Mouse (Mus musculus) myocyte (in vitro differentiated cells): Measurements from ENCODE around the gene Dlx3.

Experiments
- CEBPB ChIP-seq: IDR thresholded peaks from 2 replicates; pipeline ENCODE4 v1.6.1; 2011; ENCODE audit warnings: mild to moderate bottlenecking, moderate library complexity; ENCODE audit not compliant: poor library complexity, insufficient read depth, severe bottlenecking
- MAX ChIP-seq: IDR thresholded peaks from one replicate; pipeline ENCODE4 v1.6.1; 2011; ENCODE audit warnings: low read depth, mild to moderate bottlenecking, control low read depth
- MYOD1 ChIP-seq, 3 experiments: IDR thresholded peaks; one replicate each; pipeline ENCODE4 v1.6.1; 2011; ENCODE audit warnings: control low read depth in 2 of 3, low read depth in 2 of 3, mild to moderate bottlenecking in 2 of 3, moderate library complexity in 1 of 3; ENCODE audit not compliant: insufficient read length in 2 of 3, control insufficient read depth in 1 of 3
- POLR2A ChIP-seq: IDR thresholded peaks from one replicate; pipeline ENCODE4 v1.6.1; 2011; ENCODE audit warnings: low read depth, mild to moderate bottlenecking, control low read depth, moderate library complexity; ENCODE audit not compliant: insufficient read length
- POLR2AphosphoS2 ChIP-seq: IDR thresholded peaks from one replicate; pipeline ENCODE4 v1.6.1; 2011; ENCODE audit warnings: low read depth, control low read depth; ENCODE audit not compliant: insufficient read length
- REST ChIP-seq: IDR thresholded peaks from one replicate; pipeline ENCODE4 v1.6.1; 2011; ENCODE audit warnings: mild to moderate bottlenecking, control low read depth, moderate library complexity; ENCODE audit not compliant: insufficient read depth, insufficient read length
- TCF12 ChIP-seq: IDR thresholded peaks from one replicate; pipeline ENCODE4 v1.6.1; 2011; ENCODE audit warnings: mild to moderate bottlenecking, control low read depth; ENCODE audit not compliant: poor library complexity, insufficient read depth, severe bottlenecking
- TCF3 ChIP-seq: IDR thresholded peaks from one replicate; pipeline ENCODE4 v1.6.1; 2011; ENCODE audit warnings: low read depth, control low read depth; ENCODE audit not compliant: insufficient read length
- USF1 ChIP-seq: IDR thresholded peaks from one replicate; pipeline ENCODE4 v1.6.1; 2011; ENCODE audit warnings: low read depth, mild to moderate bottlenecking, control low read depth, moderate library complexity

DNA sequence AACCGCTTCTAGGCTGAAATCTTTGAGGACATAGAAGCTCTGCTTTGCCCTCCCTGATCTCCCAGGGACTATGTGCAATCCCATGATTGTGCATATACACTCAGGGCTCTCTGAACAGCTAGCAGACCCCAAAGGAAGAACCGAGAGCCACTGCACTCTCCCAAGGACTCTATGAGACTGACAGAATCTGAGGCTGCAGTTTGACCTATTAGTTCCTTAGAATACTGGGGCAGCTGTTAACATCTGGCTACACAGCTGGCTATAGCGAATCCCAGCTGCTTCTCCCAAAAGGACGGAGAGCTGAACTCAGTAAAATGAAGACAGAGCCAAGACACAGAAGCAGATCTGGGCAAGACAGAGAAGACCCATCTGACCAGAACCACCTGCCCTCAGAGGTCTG is 46.1 kb upstream of the Dlx3 start:
- TF ChIP-seq POLR2A (no peak), CEBPB (no peak), MYOD1 (IDR thresholded peaks at IDR 0.05; ENCODE audit: control insufficient read depth in 1 of 3, insufficient read length in 2 of 3, low read depth in 2 of 3) (no peak), TCF12 (no peak), POLR2AphosphoS2 (no peak), TCF3 (no peak), USF1 (no peak), REST (no peak), MAX (no peak)
